Mouse (Mus musculus) heart, postnatal 0 days (tissue): ENCODE data around the gene Eipr1.

Experiments
- CTCF ChIP-seq: IDR thresholded peaks from 2 replicates; pipeline ENCODE4 v1.5.1; 2016; ENCODE audit warnings: antibody characterized with exemption, control low read depth, low read depth
- EP300 ChIP-seq: IDR thresholded peaks from 2 replicates; pipeline ENCODE4 v1.6.1; 2016; ENCODE audit warnings: antibody characterized with exemption, low read depth

GRCm38 (mm10) chr12:28751508-28752263 lies at the start of gene Eipr1:
- TF ChIP-seq CTCF (0 out of 2 replicates have a peak, but pooled peaks have one; percentile 2), EP300 (no peak)
